Mouse (Mus musculus) adipocyte (in vitro differentiated cells): ENCODE measurements around the gene Kiss1.
A peak's percentile ranks its signal among the peaks of the same experiment; 100 is the strongest.

Source experiments
- DNase-seq: peaks from one replicate; pipeline ENCODE4 v3.0.0-alpha.2; 2016; ENCODE audit warnings: low spot score

Gene Kiss1

DNA sequence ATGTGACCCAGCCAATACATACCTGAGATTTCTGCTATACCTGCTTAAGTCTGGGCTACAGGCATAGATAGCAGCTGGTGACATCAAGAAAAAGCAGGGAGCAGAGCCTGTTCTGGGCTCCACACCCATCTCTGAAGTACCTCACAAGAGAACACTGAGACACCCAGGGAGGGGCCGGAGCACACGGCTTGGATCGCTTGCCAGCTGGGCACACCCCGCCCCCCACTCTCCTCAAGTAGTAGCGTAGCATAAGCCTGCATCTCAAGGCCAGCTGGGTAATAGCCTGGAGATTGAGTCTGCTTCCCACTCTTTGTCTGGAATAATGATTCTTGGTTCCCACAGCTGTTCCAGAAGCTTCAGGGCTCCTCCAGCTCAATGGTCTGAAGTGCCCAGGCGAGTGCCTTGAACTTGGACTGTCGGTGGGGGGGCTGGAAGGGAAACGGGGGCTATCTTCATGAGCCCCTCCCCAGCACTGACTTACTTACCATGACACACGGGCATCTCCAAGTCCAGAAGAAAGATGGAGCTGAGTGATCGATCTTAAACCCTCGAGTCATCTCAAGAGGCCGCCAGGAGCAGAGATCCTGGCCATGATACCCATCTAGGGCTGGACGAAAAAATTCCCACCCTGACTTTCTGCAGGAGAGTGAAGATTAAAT is at the start of gene Kiss1:
Gene Kiss1 (plus strand): TSS at position 609 of the 659 bp plus-strand sequence.
- DNase-seq: no peak

DNA sequence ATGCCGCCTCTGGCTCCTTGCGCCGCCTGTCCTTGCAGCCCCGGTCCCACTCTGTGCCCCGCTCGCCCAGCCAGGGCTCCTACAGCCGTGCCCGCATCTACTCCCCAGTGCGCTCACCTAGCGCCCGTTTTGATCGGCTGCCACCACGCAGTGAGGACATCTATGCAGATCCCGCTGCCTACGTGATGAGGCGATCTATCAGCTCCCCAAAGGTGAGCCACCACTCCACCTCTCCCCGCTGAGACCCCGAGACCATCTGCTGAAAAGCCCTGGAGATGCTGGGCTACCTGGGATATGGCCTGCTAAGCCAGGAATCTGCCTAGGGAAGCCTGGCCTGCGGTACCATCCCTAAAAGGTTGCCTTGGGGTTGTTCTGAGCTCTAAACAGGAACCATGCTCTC is 47.5 kb upstream of the Kiss1 start:
- no peak for DNase-seq

DNA sequence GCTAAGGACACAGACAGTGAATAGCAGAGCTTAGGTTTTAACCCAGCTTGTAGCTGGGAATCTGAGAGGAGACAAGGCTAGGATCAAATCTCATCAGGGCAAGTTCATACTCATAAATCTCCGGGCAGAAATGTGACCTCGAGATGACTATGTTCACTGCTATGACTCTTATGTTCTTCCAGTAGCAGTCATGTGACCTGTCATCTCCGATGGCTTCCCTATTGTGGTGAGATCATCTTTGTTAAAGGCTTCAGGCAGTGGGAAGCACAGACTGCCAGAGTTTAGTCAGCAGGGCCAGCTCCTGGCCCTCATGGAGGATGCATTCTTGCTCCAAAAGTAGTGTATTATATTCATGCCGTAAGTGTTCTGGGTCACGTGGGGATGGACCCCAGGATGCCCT is 44.7 kb upstream of the Kiss1 start:
- peak; percentile 47 for DNase-seq

DNA sequence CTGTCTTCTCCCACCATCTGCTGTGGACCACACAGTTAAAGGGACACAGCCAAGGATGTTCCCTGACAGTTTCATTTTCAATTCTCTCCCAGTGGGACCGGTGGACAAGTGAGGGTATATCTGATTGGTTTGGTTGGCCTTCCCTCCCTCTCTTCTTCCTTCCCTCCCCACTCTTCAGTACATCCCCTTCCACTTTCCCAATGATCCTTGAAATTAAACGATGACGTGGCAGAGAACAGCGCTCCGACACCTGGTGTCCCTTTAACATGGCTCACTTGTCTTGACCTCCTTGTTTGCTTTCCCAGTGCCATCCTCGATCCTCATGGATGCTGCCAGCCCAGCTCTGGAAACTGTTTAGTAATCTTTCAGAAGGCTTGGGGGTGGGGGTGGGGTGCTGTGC is 43.1 kb upstream of the Kiss1 start:
- no peak for DNase-seq

DNA sequence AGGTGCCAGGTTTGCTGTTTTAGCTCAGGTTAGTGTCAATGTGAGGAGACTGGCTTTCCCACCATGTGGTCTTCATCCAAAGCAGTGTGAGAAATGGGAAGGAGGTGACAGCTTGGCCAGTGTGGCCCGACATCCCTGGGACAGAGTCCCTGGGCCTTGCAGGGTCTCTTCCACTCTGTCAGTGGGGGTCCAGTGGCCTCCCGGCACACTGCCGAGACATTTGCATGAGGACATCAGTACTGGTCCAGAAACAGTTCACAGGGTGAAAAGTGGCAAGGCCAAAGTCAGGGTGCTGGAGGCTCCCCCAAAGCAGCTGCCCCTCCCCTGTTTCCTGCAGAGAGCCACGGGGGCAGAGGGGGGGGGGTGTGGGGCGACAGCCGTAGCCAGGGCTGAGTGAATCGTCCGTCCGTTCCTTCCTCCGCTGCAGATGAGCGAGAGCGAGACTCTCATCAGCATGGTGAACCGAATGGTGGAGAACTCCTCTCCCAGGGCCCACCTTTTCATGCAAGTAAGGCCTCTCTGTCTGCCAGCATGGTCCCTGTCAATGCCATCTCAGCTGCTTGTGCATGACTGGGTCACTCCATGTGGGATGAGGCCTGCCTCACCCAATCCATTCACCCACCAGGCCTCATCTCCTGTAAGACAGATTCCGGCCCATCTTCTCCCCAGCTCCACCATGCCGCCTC is 42.6 kb upstream of the Kiss1 start:
- DNase-seq: no peak

DNA sequence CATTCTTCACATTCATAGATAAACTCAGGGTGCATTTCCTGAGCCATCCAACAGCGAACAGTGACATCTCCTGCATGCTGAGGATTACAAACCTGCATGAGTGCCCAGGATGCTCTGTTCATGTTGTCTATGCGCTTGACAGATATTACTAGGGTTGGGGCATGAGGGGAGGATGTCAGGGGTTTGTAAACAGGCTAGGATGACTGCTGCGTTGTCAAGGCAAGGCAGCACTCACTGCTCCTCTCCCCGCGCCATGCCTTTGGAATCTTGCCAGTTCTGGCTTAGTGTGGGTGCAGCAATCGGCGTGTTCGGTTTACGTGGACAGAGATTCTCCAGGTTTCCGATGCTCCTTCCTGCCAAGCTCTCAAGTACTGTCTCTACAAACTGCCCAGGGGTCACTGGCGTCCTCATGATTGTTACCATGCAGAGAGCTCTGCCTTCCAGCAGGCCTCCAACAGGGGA is 42.0 kb upstream of the Kiss1 start:
- no peak for DNase-seq

DNA sequence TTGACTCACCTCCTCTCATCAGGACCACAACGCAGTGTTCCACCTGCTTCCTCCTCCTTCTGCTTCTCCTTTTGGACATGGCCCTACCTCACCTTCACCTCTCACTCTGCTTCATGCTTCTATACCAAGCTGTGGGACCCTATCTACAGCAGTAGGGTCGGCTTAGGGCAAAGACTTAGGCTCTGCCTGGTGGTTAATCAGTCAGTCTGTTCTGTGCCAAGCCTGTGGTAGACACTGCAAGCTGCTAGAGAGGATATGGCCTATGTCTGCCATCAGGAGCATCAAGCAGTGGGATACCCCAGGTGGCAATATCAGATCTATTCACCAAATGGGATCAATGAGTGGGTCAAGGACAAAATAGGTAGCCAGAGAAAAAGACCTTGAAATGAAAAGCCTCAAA is 41.1 kb upstream of the Kiss1 start:
- no peak for DNase-seq

DNA sequence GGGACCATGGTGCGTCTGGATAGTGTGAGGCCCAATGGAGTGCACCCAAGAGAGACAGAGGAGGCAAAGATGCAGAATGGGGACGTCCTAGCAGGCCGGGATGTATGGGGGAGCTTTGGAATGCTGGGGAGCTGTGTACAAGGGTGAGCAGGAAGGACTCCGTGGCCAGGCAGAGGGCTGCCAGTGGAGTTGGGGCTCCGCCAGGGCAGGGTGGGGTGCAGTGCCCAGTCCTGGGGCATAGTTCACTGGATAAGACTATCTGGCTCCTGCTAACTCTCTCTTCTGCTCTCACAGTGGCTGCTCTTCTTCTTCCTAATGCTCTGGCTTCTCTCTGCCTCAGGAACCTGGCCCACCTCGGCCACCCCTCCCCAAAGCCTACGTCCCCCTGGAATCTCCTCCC is 35.8 kb upstream of the Kiss1 start:
- peak; percentile 25 for DNase-seq

DNA sequence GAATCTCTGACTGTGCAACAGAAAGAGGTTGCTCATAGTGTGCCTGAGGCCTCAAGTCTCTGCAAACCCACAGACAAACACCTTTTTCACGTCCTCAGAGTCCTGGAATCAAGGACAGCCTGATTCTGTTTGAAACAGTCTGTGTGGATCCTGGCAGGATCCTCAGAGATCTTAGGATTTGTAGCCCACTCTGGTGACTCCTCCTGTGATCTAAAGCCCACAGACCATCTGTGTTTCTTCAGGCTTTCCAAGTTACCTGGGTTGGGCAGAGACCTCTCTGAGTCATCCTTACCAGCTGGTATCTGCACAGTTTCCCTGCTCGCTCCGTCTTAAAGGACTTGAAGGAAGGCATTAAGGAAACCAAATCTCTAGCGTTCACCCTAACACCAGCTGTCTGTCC is 34.6 kb upstream of the Kiss1 start:
- DNase-seq: no peak

DNA sequence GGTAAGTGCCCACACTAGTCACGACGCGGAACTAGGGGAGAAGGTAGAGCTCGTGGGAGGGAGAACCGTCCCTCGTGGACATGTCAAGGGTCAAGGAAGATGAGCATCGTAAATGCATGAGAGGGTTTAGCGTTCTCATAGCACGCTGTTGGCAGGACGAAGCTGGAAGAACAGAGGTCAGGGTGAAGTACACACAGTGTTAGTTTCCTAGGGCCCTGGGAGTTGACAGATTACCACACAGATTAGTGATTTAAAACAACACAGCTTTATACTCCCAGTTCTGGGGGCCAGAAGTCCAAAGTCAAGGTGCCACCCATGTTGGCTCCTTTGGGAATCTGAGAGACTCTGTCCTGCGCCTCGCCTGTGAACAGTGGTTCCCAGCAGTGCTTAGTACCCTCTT is 33.8 kb upstream of the Kiss1 start:
- no peak for DNase-seq

DNA sequence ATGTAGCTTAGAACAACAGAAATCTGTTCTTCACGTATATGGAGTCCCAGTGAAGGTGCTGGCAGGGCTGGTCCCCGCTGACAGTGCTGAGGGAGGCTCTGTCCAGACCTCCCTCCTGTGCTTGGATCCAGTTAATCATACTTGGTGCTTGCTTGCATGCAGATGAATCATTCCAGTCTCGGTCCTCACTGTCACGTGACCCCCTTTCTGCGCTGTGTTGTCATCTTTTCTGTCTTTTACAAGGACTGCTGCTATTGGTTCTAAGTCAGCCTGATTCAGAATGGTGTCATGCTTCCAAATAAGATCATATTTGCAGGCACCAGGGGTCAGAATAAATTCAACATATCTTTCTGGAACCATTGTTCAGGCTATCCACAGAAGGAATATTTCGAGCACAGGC is 29.8 kb upstream of the Kiss1 start:
- DNase-seq: no peak

DNA sequence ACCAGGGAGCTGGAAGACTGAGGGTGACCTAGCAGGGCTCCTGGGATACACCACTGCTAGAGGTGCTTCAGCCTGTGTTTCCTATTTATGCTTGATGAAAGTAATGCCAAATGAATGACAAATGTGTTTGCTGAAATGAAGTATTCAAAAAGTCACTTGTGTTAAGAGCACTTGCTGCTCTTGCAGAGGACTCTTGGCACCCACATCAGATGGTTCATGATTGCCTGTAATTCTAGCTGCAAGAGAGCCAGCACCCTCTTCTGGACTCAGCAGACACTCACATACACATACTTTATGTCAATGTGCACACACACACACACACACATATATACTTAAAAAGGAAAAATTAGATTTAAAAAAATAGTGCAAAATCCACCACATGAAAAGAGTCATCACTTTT is 29.1 kb upstream of the Kiss1 start:
- peak; percentile 34 for DNase-seq

DNA sequence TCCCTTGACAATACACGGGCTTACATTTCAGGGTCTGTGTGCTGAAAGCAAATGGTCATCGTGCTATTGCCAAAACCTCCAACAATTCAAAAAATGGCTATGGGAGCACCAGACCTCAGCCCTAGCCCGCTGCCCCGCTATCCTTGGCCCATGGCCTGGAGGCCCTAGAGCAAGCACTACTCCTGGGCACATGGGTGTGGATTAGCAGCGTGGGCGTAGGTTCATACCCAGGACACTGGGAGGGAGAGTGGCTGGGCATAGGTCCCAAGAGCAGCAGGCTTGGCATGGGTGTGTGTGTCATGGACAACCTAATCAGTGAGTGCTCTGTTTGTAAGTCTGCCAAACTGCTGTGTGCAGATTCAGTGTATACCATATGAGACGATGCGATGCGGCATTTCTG is 25.3 kb upstream of the Kiss1 start:
- DNase-seq: peak; percentile 79

DNA sequence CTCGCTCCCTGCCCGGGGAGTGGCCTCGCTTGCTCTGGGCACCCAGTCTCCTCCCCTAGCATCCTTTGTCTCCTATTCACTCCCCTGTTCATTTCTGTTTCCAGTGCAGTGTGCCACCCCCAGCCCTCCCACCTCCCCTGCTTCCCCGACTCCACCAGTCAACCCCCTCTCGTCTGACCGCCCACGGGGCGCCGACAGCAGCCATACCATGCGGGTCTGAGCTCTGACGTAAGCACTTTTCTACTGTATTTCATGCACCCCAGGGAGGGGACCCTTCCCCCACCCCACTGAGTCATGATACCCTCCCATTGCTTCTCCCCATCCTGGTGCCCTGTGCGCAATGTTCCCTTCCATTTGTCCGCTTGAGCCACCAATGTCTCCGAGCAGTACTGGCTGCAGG is 22.9 kb upstream of the Kiss1 start:
- DNase-seq: no peak

DNA sequence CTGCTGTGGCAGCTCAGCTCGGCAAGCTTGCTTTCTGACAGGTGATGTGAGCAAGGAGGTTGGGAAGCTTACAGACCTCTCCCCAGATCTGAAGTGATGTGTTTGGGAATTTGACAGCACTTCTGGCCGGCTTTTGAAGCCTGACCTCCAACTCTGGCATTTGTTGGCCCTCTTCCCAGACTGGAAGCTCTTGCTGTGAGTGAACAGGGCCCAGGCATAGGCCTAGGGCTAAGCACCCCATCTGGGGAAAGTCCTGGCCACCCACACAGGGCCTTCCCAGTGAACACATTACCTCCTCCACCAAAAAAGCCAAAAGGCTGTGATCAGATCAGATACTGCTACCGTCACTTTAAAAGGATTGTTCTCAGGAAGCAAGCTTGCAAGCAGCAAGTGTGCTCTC is 19.1 kb upstream of the Kiss1 start:
- peak; percentile 81 for DNase-seq

DNA sequence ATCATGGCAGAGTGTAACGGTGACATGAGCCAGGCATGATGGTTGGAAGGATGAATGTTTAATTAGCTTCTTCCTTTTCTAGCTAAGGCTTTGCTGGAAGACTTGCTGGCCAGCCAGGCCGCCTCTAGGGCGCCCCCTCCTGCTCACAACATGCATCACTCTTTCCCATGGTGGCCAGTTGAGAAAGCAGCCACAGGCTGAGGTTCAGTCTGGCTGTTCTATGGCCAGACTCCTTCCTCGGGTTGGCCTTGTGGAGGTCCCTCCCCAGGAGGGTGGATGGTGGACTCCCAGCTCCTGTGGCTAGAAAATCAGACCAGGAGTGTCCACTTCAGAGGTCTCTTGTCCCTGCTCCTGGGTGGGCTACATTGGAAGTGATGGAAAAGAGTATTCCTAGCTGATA is 14.8 kb upstream of the Kiss1 start:
- peak; percentile 74 for DNase-seq

DNA sequence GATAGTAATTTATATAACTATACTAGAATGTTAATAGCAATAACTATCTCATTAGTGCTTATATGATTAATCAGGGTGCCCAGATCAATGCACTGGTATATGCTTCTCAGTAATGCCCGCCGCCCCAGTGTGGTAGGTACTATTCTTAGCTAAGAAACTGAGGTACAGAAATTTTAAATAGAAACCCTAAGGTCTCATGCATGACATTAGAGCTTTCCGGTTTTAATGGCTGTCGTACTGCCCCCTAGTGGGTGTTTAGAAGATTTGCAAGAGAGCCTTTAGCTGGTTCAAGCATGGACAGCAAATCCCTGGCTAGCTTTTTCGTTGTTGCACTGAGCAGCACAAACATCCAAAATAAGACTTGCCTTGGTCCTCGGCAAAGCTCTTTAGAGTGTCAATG is 14.4 kb upstream of the Kiss1 start:
- DNase-seq: peak; percentile 87

DNA sequence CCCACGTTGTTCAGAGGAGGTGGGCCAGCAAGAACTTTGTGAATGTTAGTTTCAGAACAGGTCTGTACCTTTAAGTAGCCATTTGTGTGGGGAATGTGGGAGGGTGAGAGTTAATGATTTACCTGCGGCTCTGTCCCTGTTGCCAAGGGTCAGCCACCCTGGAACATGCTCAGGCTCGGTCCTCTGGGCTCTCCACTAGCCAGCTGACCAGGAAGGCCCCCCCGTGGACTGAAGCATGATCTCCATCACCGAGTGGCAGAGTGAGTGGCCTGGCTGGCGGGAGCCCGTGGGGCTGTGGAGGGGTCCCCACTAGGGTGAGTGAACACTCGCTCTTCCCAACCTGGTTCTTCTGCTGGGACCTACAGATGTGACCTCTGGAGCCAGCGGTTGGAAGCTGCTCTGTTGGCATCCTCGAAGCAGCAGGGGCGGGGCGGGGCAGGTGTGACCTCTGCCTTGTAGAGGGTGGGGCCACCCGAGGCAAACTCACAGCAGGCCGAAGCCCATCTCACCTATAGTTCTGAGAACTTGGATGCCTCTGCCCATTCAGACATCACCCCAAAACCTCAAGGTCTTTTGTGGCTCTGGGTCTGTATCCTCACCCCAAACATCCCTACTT is 11.9 kb upstream of the Kiss1 start, which contains the start of gene Golt1a:
Gene Golt1a (plus strand): TSS at position 149 of the 616 bp plus-strand sequence.
- no peak for DNase-seq

DNA sequence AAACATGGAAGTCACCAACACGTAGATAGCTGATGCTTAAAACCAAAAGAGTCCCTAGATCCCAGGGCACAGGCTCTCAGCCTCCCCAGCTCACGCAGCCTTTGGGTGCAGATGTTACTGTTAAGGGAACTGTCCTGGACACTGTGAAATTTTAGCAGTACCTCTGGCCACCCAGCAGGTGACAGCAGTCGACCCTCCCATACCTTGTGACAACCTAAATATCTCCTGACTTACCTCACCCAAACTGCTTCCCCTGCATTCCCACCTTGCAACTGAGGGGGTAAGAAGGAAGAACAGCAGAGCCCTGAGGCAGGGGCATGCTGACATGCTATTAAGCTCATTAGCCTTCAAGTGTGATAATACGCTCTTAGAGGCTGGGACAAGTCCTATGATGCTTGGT is 10.4 kb upstream of the Kiss1 start:
- DNase-seq: no peak

DNA sequence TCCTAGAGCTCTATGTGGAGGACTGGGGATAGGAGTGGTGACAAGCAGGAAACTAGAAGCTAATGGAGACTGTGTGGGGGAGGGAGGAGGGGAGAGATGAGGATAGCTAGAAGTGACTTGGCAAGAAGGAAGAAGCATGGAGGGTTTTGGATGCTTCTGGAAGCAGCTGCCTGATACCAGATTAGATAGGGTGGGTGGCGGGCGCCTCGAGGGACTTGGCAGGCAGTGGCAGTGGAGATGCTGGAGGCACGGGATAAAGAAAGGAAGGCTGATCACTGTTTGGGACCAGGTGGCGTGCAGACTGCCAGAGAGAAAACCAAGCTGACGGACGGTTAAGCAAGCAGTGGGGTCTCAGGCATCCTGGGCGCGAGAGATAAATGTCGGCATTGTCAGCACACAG is 9.7 kb upstream of the Kiss1 start:
- DNase-seq: no peak

DNA sequence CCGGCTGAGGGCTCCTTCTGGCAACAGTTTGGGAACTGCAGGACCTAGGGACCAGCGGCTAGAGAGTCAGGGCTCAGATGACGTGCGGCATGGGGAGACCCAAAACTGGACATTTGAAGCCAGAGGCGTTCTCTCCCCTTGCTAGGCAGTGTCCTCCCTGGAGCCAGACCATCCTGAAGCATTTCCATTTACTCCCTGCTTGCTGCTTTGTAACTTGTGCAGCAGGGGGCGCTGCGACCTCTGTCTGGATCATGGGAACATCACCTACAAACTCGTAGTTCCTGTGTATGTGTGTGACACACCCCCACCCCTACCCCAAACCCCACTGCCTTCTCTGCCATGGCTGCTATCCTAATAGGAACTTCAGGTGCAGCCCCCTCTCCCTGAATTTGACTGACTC is 7.3 kb upstream of the Kiss1 start:
- peak; percentile 34 for DNase-seq

DNA sequence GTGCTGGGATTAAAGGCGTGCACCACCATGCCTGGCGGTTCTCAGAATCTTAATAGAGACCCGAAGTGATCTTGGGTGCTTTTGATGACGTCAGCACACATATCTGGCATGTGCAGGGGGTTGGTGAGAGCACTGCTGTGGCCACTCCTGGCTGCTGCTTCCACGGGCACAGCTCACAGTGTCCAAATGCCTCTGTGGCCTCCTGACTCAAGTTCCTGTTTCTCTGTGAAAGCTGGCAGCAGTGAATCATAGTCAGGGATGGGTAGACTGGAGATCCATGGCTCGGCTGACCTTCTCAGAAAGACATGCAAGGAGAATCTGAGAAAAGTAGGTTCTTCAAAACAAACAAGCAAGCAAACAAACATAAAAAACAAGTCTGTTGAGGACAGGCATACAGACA is 5.9 kb upstream of the Kiss1 start:
- no peak for DNase-seq

DNA sequence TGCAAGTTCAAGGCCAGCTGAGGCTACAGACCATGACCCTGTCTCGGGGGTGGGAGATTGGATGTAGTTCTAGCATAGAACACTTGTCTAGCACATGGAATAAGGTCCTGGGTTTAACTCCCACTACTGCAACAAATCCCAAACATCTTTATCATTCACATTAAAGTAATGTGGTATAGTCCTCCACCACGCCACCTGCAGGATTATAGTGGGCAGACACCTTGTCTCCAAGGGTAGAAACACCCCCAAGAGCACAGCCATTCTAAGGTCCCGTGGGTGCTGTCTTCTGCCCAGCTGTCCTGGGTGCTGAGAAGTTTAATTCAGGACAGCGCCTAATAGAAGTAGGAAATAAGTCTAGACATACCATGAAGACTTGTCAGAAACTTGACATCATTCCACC is 5.1 kb upstream of the Kiss1 start:
- no peak for DNase-seq

DNA sequence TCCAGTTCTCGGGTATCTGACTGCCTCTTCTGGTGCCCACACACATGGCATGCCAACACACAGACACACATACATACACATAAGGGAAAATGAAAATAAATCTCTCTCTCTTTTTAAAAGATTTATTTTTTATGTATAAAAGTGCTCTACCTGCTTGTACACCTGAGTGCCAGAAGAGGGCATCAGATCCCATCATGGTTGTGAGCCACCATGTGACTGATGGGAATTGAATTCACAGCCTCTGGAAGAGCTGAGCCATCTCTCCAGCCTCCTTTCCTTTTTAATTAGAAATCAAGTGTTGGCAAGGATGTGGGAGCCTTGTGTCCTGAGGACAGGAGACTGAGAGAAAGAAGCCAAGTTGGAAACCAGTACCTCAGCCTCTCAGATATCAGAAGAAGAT is 4.5 kb upstream of the Kiss1 start:
- DNase-seq: no peak
